Mouse (Mus musculus): Measurements from ENCODE around the gene Asgr1. TPM values are rescaled to one million over a fixed set of nuclear protein-coding genes. Genes with fewer than 3 reads are reported as not detected.

The Asgr1 gene
- total RNA-seq, 2 experiments from 2014 or later: 2.2 to 3.8 TPM

Small RNA genes lying within 50 kb of the gene (microRNA-seq; reads per million reads assigned to microRNA genes)
- gene Mir324: 5,663 to 7,388 reads per million in 2 experiments

Other genes starting within 250 kb of the Asgr1 start
- gene Tmem102, start 248.5 kb upstream of the Asgr1 start, total RNA-seq (2021): under 1 TPM in 1 of 2 experiments, not detected in 1; 0.26 TPM
- gene Gm39566, start 238.8 kb upstream of the Asgr1 start, total RNA-seq (2021): not detected
- not detected for gene Spem2, start 235.6 kb upstream of the Asgr1 start, total RNA-seq (2021)
- gene Spem1, start 231.9 kb upstream of the Asgr1 start, total RNA-seq (2021): not detected
- 100 to 1,000 TPM; 215 to 224 TPM for gene Nlgn2, start 216.3 kb upstream of the Asgr1 start, total RNA-seq (2021)
- 100 to 1,000 TPM; 120 to 143 TPM for gene Tmem256, start 215.6 kb upstream of the Asgr1 start, total RNA-seq (2021)
- 10 to 100 TPM; 15.6 to 17.7 TPM for gene Plscr3, start 207.7 kb upstream of the Asgr1 start, total RNA-seq (2021)
- gene Tnk1, start 195.4 kb upstream of the Asgr1 start, total RNA-seq (2021): under 1 TPM in 1 of 2 experiments, not detected in 1; 0.14 TPM
- gene Tmem95, start 176.1 kb upstream of the Asgr1 start, total RNA-seq (2021): not detected
- gene Kctd11, start 172.7 kb upstream of the Asgr1 start, total RNA-seq (2021): 1 to 10 TPM; 1.2 to 1.4 TPM
- under 1 TPM in 1 of 2 experiments, not detected in 1; 0.14 TPM for gene Acap1, start 158.5 kb upstream of the Asgr1 start, total RNA-seq (2021)
- under 1 TPM; 0.35 to 0.72 TPM for gene 2810408A11Rik, start 153.1 kb upstream of the Asgr1 start, total RNA-seq (2021)
- 100 to 1,000 TPM; 116 to 118 TPM for gene Neurl4, start 153.0 kb upstream of the Asgr1 start, total RNA-seq (2021)
- 10 to 100 TPM; 33.0 to 33.4 TPM for gene Gps2, start 140.2 kb upstream of the Asgr1 start, total RNA-seq (2021)
- 100 to 1,000 TPM; 431 to 468 TPM for gene Eif5a, start 132.1 kb upstream of the Asgr1 start, total RNA-seq (2021)
- gene Ybx2, start 118.3 kb upstream of the Asgr1 start, total RNA-seq (2021): 1 to 10 TPM; 4.6 to 6.5 TPM
- gene Slc2a4, start 105.9 kb upstream of the Asgr1 start, total RNA-seq (2021): 1 to 10 TPM; 4.9 to 6.4 TPM
- not detected for gene Cldn7, start 89.3 kb upstream of the Asgr1 start, total RNA-seq (2021)
- 100 to 1,000 TPM; 111 to 121 TPM for gene Ctdnep1, start 72.9 kb upstream of the Asgr1 start, total RNA-seq (2021)
- gene Elp5, start 71.6 kb upstream of the Asgr1 start, total RNA-seq (2021): 10 to 100 TPM; 78.8 to 87.3 TPM
- gene Gabarap, start 62.9 kb upstream of the Asgr1 start, total RNA-seq (2021): 100 to 1,000 TPM; 231 to 236 TPM
- 10 to 100 TPM; 52.6 to 53.8 TPM for gene Phf23, start 58.3 kb upstream of the Asgr1 start, total RNA-seq (2021)
- gene Dvl2, start 53.5 kb upstream of the Asgr1 start, total RNA-seq (2021): 10 to 100 TPM; 28.6 to 32.9 TPM
- gene Acadvl, start 38.7 kb upstream of the Asgr1 start, total RNA-seq (2021): 10 to 100 TPM; 55.6 to 57.9 TPM
- 100 to 1,000 TPM; 718 to 731 TPM for gene Dlg4, start 37.1 kb upstream of the Asgr1 start, total RNA-seq (2021)
- not detected for gene Asgr2, start 38.6 kb downstream of the Asgr1 start, total RNA-seq (2021)
- 1 to 10 TPM; 1.0 TPM for gene Mgl2, start 76.2 kb downstream of the Asgr1 start, total RNA-seq (2021)
- gene Clec10a, start 102.1 kb downstream of the Asgr1 start, total RNA-seq (2021): 1 to 10 TPM; 2.6 to 4.0 TPM
- gene Slc16a11, start 158.7 kb downstream of the Asgr1 start, total RNA-seq (2021): 10 to 100 TPM; 34.2 to 35.5 TPM
- gene Slc16a13, start 167.0 kb downstream of the Asgr1 start, total RNA-seq (2021): 1 to 10 TPM; 5.2 to 8.0 TPM
- gene Bcl6b, start 175.7 kb downstream of the Asgr1 start, total RNA-seq (2021): 1 to 10 TPM; 1.2 to 3.2 TPM
- gene 0610010K14Rik, start 183.8 kb downstream of the Asgr1 start, total RNA-seq (2021): 10 to 100 TPM; 44.6 to 47.2 TPM
- 1 to 10 TPM; 3.0 to 4.8 TPM for gene Gm21988, start 185.7 kb downstream of the Asgr1 start, total RNA-seq (2021)
- gene Rnasek, start 185.8 kb downstream of the Asgr1 start, total RNA-seq (2021): 100 to 1,000 TPM; 269 to 280 TPM
- gene Alox12, start 201.3 kb downstream of the Asgr1 start, total RNA-seq (2021): under 1 TPM; 0.44 to 0.47 TPM